Mouse (Mus musculus): Measurements from ENCODE around the gene Cfd.

DNA sequence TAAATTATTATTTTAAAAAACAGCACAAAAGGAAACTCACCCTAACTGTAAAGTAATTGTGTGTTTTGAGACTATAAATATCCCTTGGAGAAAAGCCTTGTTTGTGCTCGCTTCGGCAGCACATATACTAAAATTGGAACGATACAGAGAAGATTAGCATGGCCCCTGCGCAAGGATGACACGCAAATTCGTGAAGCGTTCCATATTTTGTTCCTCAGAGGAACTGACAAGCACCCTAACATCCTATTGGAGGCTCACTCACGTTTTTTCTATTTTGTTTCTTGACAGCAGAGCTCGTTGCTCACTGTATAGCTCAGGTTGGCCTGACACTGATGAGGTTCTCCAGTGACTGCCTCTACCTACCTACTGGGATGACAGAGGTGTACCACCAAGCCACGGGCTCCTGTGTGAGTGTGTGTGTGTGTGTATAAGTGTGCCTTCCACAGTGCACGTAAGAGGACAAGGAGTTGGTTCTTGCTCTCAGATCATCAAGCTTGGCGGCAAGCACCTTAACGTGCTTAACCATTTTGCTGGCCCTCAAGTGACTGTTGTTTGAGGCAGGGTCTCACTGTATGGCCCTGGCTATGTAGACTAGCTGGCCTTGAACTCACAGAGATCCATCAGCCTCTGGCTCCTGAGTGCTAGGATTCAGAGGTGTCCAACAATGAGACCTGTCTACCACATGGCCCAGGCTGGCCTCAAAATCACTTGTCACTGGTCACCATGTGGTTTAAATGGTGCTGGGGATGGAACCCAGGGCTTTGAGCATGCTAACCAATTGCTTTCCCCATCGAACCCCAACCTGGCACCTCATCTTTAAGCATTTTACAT is 18.7 kb downstream of the Cfd start:
- TF ChIP-seq POLR2A (IDR thresholded peaks at IDR 0.05; ENCODE audit: low read depth, low read length): no peak
- no peak for TF ChIP-seq CTCF (conservative IDR thresholded peaks at IDR 0.05; ENCODE audit: insufficient read depth, insufficient read length, low read depth, low read length)
